Mouse (Mus musculus) gastrocnemius, postnatal 10 days (tissue): ENCODE measurements around the gene Avpr1b. TPM values are rescaled to one million over a fixed set of nuclear protein-coding genes. Genes with fewer than 3 reads are reported as not detected.

Experiments
- total RNA-seq, 2 experiments: library from RNA; stranded (reverse); gene quantifications; 2 replicates each; pipeline ENCODE4 v1.2.3; 2021

The Avpr1b gene
- total RNA-seq, 2 experiments from 2014 or later, result not detected

Other genes with a start within 250 kb of the Avpr1b start
- gene Srgap2, start 71.9 kb upstream of the Avpr1b start, total RNA-seq, result 10 to 100 TPM; 43.7 to 53.7 TPM
- 1 to 10 TPM; 1.0 to 1.4 TPM for gene Fam72a, start 71.3 kb upstream of the Avpr1b start, total RNA-seq
- 1 to 10 TPM in 1 of 2 experiments, under 1 TPM in 1; 0.56 to 4.4 TPM for gene Ctse, start 39.1 kb downstream of the Avpr1b start, total RNA-seq
- gene Rab7b, start 89.5 kb downstream of the Avpr1b start, total RNA-seq, result 1 to 10 TPM; 6.3 to 9.2 TPM
- gene Slc26a9, start 144.8 kb downstream of the Avpr1b start, total RNA-seq, result not detected
- 1 to 10 TPM; 1.3 to 1.6 TPM for gene Pm20d1, start 198.1 kb downstream of the Avpr1b start, total RNA-seq
- gene Slc41a1, start 228.3 kb downstream of the Avpr1b start, total RNA-seq, result 10 to 100 TPM; 56.1 to 64.2 TPM